Mouse (Mus musculus) heart, embryonic 12.5 days (tissue): ENCODE data around the gene Entpd5. TPM values are rescaled to one million over a fixed set of nuclear protein-coding genes. Genes with fewer than 3 reads are reported as not detected.

ENCODE experiments used
- ATAC-seq: fragments of 200-750 bp; cut with Nextera tagmentation; 2 replicates; pipeline ENCODE4 v1.8.0; 2017; ENCODE audit warnings: moderate TSS enrichment, moderate library complexity; ENCODE audit not compliant: insufficient number of reproducible peaks, low FRiP score
- H3K27ac ChIP-seq: fragments of 300-500 bp; sonication (generic); 2 replicates; pipeline ENCODE4 v1.5.1; 2016; ENCODE audit warnings: mild to moderate bottlenecking, moderate library complexity; ENCODE audit not compliant: poor library complexity, severe bottlenecking
- H3K27me3 ChIP-seq: fragments of 300-500 bp; sonication (generic); replicated peaks from 2 replicates; pipeline ENCODE4 v1.6.1; 2016; ENCODE audit warnings: mild to moderate bottlenecking, moderate library complexity
- H3K36me3 ChIP-seq: fragments of 300-500 bp; sonication (generic); 2 replicates; pipeline ENCODE4 v1.6.1; 2016; ENCODE audit warnings: mild to moderate bottlenecking, moderate library complexity
- H3K4me1 ChIP-seq: fragments of 300-500 bp; sonication (generic); replicated peaks from 2 replicates; pipeline ENCODE4 v1.6.1; 2016; ENCODE audit warnings: mild to moderate bottlenecking
- H3K4me2 ChIP-seq: fragments of 300-500 bp; sonication (generic); 2 replicates; pipeline ENCODE4 v1.6.1; 2016; ENCODE audit warnings: mild to moderate bottlenecking, moderate library complexity
- H3K4me3 ChIP-seq: fragments of 300-500 bp; sonication (generic); 2 replicates; pipeline ENCODE4 v1.5.1; 2016; ENCODE audit warnings: mild to moderate bottlenecking
- H3K9ac ChIP-seq: fragments of 300-500 bp; sonication (generic); 2 replicates; pipeline ENCODE4 v1.6.1; 2016; ENCODE audit warnings: mild to moderate bottlenecking, moderate library complexity
- H3K9me3 ChIP-seq: fragments of 300-500 bp; sonication (generic); replicated peaks from 2 replicates; pipeline ENCODE4 v1.6.1; 2016; ENCODE audit warnings: mild to moderate bottlenecking, moderate library complexity
- WGBS: fragments of 180-500 bp; shearing (Covaris S2); methylation state at CpG from one replicate; pipeline ENCODE4 v1.1.7; 2016; 5-methylcytosine and 5-hydroxymethylcytosine counted together
- polyA plus RNA-seq: library from polyadenylated mRNA; unstranded; fragments of >200 nt; fragmentation: Nextera tagmentation; extraction: Ambion mirVana; gene quantifications from 2 replicates; pipeline ENCODE4 v1.2.1, GENCODE M21; 2016

Entpd5 gene
- polyA plus RNA-seq: 32.6 and 33.5 TPM in 2 replicates

- H3K4me3 ChIP-seq: peak within 1 kb of the TSS; percentile 78
- 2% methylated on average over 53 of the region's 63 CpGs for WGBS
- H3K27ac ChIP-seq: peak within 1 kb of the TSS; percentile 82
- H3K9ac ChIP-seq: peak within 1 kb of the TSS; percentile 87
- H3K4me1 ChIP-seq: peaks cover 8% of the 10 kb centered on the region
- H3K9me3 ChIP-seq: no peaks in the 10 kb centered on the region
- H3K27me3 ChIP-seq: no peaks in the 10 kb centered on the region
- no peaks in the 10 kb centered on the region for H3K36me3 ChIP-seq
- ATAC-seq: peak; percentile 94
- peak within 1 kb of the TSS; percentile 93 for H3K4me2 ChIP-seq
Observed at GRCm38 (mm10) chr12:84408819-84409507, at the start of gene Entpd5, which contains the start of gene Bbof1. TSS of gene Entpd5 (minus strand) at chr12:84409029. TSS of gene Bbof1 (plus strand) at chr12:84409071.

- H3K36me3 ChIP-seq: peaks cover 29% of the 10 kb centered on the region
- no peaks in the 10 kb centered on the region for H3K27me3 ChIP-seq
- H3K4me1 ChIP-seq: peaks cover 21% of the 10 kb centered on the region
- ATAC-seq: no peak
- no peaks in the 10 kb centered on the region for H3K9me3 ChIP-seq
- H3K27ac ChIP-seq: no peak overlapping the region
- 86% methylated on average over 3 of the region's 3 CpGs for WGBS
- no peak overlapping the region for H3K4me3 ChIP-seq
- H3K4me2 ChIP-seq: no peak overlapping the region
- H3K9ac ChIP-seq: no peak overlapping the region
Observed at GRCm38 (mm10) chr12:84456911-84457310, 48.1 kb upstream of the Entpd5 start.

- H3K4me2 ChIP-seq: peak overlapping the region; percentile 100
- H3K4me3 ChIP-seq: peak overlapping the region; percentile 67
- no peaks in the 10 kb centered on the region for H3K9me3 ChIP-seq
- peaks cover 1% of the 10 kb centered on the region for H3K36me3 ChIP-seq
- WGBS: 1% methylated on average over 11 of the region's 11 CpGs
- ATAC-seq: no peak
- peaks cover 32% of the 10 kb centered on the region for H3K4me1 ChIP-seq
- H3K27ac ChIP-seq: peak overlapping the region; percentile 15
- no peaks in the 10 kb centered on the region for H3K27me3 ChIP-seq
- H3K9ac ChIP-seq: peak overlapping the region; percentile 84
Observed at GRCm38 (mm10) chr12:84451801-84452200, 43.0 kb upstream of the Entpd5 start.

- no peaks in the 10 kb centered on the region for H3K9me3 ChIP-seq
- peak within 1 kb of the TSS; percentile 67 for H3K4me3 ChIP-seq
- peak; percentile 98 for ATAC-seq
- peaks cover 32% of the 10 kb centered on the region for H3K4me1 ChIP-seq
- H3K36me3 ChIP-seq: no peaks in the 10 kb centered on the region
- peak within 1 kb of the TSS; percentile 84 for H3K9ac ChIP-seq
- WGBS: 0% methylated on average over 49 of the region's 49 CpGs
- H3K4me2 ChIP-seq: peak within 1 kb of the TSS; percentile 100
- H3K27ac ChIP-seq: peak within 1 kb of the TSS; percentile 82
- H3K27me3 ChIP-seq: no peaks in the 10 kb centered on the region
Observed at GRCm38 (mm10) chr12:84450718-84451646, 42.2 kb upstream of the Entpd5 start, which contains the start of the genes Aldh6a1 and Lin52. TSS of gene Aldh6a1 (minus strand) at chr12:84451004. TSS of gene Lin52 (plus strand) at chr12:84451422.

GRCm38 (mm10) chr12:84450351-84450717 is 41.5 kb upstream of the Entpd5 start:
- Histone ChIP-seq H3K9me3 (no peaks in the 10 kb centered on the region), H3K4me1 (peaks cover 32% of the 10 kb centered on the region), H3K27ac (peak overlapping the region; percentile 82), H3K36me3 (no peaks in the 10 kb centered on the region), H3K4me2 (peak overlapping the region; percentile 93), H3K4me3 (peak overlapping the region; percentile 67), H3K27me3 (no peaks in the 10 kb centered on the region), H3K9ac (peak overlapping the region; percentile 77)
- WGBS: 1% methylated on average over 6 of the region's 6 CpGs
- no peak for ATAC-seq

- peaks cover 28% of the 10 kb centered on the region for H3K4me1 ChIP-seq
- H3K36me3 ChIP-seq: no peaks in the 10 kb centered on the region
- H3K27ac ChIP-seq: peak overlapping the region; percentile 82; the same call in 1 of the 2 replicates
- no peaks in the 10 kb centered on the region for H3K9me3 ChIP-seq
- no peaks in the 10 kb centered on the region for H3K27me3 ChIP-seq
- peak overlapping the region; percentile 67 for H3K4me3 ChIP-seq
- ATAC-seq: no peak
- 42% methylated on average over 10 of the region's 10 CpGs for WGBS
- H3K4me2 ChIP-seq: peak overlapping the region; percentile 93
- H3K9ac ChIP-seq: peak overlapping the region; percentile 77
Observed at GRCm38 (mm10) chr12:84449887-84450286, 41.1 kb upstream of the Entpd5 start.

GRCm38 (mm10) chr12:84448181-84448580 is 39.4 kb upstream of the Entpd5 start:
- Histone ChIP-seq H3K4me1 (peaks cover 21% of the 10 kb centered on the region), H3K9ac (no peak overlapping the region), H3K36me3 (no peaks in the 10 kb centered on the region), H3K27me3 (no peaks in the 10 kb centered on the region), H3K4me2 (no peak overlapping the region), H3K4me3 (no peak overlapping the region), H3K9me3 (no peaks in the 10 kb centered on the region), H3K27ac (no peak overlapping the region)
- WGBS: 78% methylated on average over 6 of the region's 6 CpGs
- ATAC-seq: no peak

- no peak overlapping the region for H3K4me3 ChIP-seq
- 71% methylated on average over 1 of the region's 1 CpGs for WGBS
- H3K4me2 ChIP-seq: no peak overlapping the region
- H3K9me3 ChIP-seq: no peaks in the 10 kb centered on the region
- H3K4me1 ChIP-seq: peaks cover 14% of the 10 kb centered on the region
- no peak overlapping the region for H3K27ac ChIP-seq
- ATAC-seq: no peak
- no peaks in the 10 kb centered on the region for H3K36me3 ChIP-seq
- H3K9ac ChIP-seq: no peak overlapping the region
- no peaks in the 10 kb centered on the region for H3K27me3 ChIP-seq
Observed at GRCm38 (mm10) chr12:84447386-84447785, 38.6 kb upstream of the Entpd5 start.

- ATAC-seq: no peak
- 69% methylated on average over 4 of the region's 4 CpGs for WGBS
- no peaks in the 10 kb centered on the region for H3K9me3 ChIP-seq
Observed at GRCm38 (mm10) chr12:84442526-84442925, 33.7 kb upstream of the Entpd5 start.

GRCm38 (mm10) chr12:84438697-84439096 is 29.9 kb upstream of the Entpd5 start:
- ATAC-seq: no peak
- WGBS: 49% methylated on average over 2 of the region's 2 CpGs

More at GRCm38 (mm10) chr12:84442526-84442925, 33.7 kb upstream of the Entpd5 start:
- Histone ChIP-seq H3K27me3 (no peaks in the 10 kb centered on the region), H3K27ac (no peak overlapping the region), H3K9ac (no peak overlapping the region), H3K4me1 (no peaks in the 10 kb centered on the region), H3K4me2 (no peak overlapping the region), H3K36me3 (peaks cover 8% of the 10 kb centered on the region; the same call in 1 of the 2 replicates), H3K4me3 (no peak overlapping the region)

GRCm38 (mm10) chr12:84429825-84430224 is 21.0 kb upstream of the Entpd5 start:
- H3K9ac ChIP-seq: no peak overlapping the region
- ATAC-seq: no peak
- no peaks in the 10 kb centered on the region for H3K9me3 ChIP-seq
- no peak overlapping the region for H3K27ac ChIP-seq
- no peaks in the 10 kb centered on the region for H3K27me3 ChIP-seq
- H3K4me2 ChIP-seq: no peak overlapping the region
- no peaks in the 10 kb centered on the region for H3K4me1 ChIP-seq
- H3K4me3 ChIP-seq: no peak overlapping the region
- 87% methylated on average over 2 of the region's 2 CpGs for WGBS
- peaks cover 22% of the 10 kb centered on the region for H3K36me3 ChIP-seq

More at GRCm38 (mm10) chr12:84438697-84439096, 29.9 kb upstream of the Entpd5 start:
- H3K27ac ChIP-seq: no peak overlapping the region
- no peak overlapping the region for H3K4me3 ChIP-seq
- no peaks in the 10 kb centered on the region for H3K27me3 ChIP-seq
- H3K9ac ChIP-seq: no peak overlapping the region
- no peak overlapping the region for H3K4me2 ChIP-seq
- H3K9me3 ChIP-seq: no peaks in the 10 kb centered on the region
- H3K4me1 ChIP-seq: no peaks in the 10 kb centered on the region
- peaks cover 17% of the 10 kb centered on the region for H3K36me3 ChIP-seq
